Mouse (Mus musculus) c-Kit-positive CD71-negative TER-119-negative erythroid progenitor cells, embryonic 14.5 days (primary cell): Measurements from ENCODE around the gene Ncam1.

Source experiments
- DNase-seq: peaks from one replicate; pipeline ENCODE4 v3.0.0-alpha.2; 2013; ENCODE audit warnings: low read depth

Gene Ncam1

GRCm38 (mm10) chr9:49507829-49508585, 290.7 kb downstream of the Ncam1 start:
- DNase-seq = no peak

DNA sequence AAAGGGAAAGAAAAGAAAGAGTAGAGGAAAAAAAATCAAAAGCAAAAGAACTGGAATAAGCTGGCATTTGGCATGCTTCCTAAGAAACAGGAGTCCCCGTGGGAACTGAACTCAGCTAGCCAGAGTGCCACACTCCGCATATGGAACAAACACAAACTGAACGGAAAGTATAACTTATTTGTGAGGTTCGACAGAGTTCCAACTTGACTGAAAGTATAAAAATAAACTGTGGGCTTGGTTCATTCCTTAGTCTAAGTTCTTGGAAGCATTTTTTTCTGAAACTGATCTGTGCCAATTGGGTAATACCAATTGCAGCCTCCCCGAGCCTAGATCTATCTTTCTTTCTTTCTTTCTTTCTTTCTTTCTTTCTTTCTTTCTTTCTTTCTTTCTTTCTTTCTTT, 294.1 kb downstream of the Ncam1 start:
- no peak for DNase-seq

GRCm38 (mm10) chr9:49502245-49502644, 296.5 kb downstream of the Ncam1 start:
- DNase-seq = no peak

GRCm38 (mm10) chr9:49499878-49500277, 298.8 kb downstream of the Ncam1 start:
- DNase-seq = no peak

GRCm38 (mm10) chr9:49493979-49494649, 304.6 kb downstream of the Ncam1 start:
- peak; percentile 45 for DNase-seq

GRCm38 (mm10) chr9:49490609-49491008, 308.1 kb downstream of the Ncam1 start:
- no peak for DNase-seq

- DNase-seq = peak; percentile 64
Observed at GRCm38 (mm10) chr9:49488912-49489895, 309.5 kb downstream of the Ncam1 start.

DNA sequence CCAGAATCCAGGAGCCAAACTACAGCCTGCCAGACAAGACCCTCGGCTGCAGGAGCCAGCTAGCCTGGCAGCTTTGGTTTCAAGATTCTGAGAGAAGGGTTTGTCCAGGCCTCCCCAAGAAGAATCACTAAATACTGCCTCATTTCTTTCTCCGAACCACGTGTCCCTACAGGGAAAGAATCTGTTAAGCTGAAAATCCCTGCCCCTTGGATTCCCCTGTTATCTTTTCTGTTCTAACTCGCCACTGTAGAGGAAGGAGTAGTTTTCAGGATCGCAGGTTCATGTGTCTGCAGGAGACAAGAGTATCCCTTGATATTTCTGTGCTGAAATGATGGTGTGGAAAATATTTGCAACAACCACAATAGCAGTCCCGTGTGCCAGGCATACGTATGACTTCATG, 310.5 kb downstream of the Ncam1 start:
- DNase-seq = no peak

DNA sequence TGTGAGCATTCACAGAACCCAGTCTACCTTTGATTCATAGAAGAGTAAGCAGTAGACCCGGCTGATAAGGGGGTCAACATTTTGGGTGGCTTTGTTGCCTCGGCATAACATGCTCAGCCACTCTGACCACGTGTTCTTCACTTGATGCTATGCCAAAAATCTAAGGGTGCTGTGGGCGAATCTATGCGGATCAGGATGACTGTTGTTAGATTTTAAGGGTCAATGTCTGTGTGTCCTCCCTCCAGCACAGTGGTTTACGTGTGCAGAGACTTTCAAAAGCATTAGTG, 311.1 kb downstream of the Ncam1 start:
- no peak for DNase-seq

DNA sequence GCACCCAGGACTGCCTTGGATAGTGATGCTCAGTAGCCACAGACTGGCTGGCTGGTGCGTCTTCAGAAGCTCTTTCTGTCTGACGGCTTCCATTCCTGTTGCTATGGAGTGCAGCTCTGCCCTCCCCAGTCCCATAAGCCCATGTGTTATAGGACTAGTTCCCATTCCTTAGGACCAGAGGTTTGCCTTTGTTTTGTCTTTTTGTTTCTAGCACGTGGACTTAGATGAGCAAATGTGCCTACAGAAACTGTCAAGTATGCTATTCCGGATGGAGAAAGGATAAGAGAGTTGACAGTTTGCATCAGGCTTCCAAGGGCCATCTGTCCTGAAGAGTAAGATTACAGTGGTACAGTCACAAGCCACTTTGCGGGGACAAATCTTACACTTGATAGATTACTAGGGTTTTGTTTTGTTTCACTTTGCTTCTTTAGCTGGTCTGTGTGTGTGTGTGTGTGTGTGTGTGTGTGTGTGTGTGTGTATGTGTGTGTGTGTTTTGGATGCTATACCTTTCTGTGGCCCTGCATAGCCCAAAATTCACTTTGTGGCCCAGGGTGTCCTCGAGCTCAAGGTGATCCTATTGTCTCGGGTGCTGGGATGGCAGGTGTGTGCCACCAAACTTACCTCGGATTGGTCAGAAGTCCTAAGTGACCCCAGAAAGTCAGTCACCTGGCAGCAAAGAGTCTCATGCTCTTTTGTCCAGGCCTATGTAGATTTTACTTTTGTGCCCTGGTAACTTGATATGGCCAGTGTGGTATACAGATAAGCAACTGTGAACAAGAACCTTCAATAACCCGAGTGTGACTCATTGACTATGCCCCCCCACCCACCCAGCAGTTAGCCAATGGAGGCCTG, 311.7 kb downstream of the Ncam1 start:
- no peak for DNase-seq

DNA sequence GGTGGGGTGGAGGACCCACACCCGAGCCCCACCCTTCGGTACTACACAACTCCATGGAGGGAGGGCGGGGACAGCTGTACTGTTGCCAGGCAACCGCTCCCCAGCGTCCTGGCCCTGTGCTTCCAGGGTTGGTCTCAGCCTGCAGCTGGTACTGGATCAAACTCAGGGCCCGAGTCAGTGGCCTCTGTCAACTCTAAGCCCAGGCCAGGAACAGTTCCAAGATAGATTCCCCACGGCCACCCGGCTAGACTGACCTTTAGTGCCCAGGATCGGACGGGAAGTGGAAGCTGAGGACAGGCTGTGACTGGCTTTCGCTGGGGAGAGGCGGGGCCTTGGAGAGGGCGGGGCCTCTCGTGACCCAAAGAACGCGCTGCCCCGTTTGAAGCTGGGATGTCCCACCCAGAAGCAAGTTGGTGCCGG, 312.8 kb downstream of the Ncam1 start, which contains the start of gene Ttc12:
Ttc12 (minus strand) TSS at position 334 of the 420 bp plus-strand sequence.
- peak; percentile 62 for DNase-seq

DNA sequence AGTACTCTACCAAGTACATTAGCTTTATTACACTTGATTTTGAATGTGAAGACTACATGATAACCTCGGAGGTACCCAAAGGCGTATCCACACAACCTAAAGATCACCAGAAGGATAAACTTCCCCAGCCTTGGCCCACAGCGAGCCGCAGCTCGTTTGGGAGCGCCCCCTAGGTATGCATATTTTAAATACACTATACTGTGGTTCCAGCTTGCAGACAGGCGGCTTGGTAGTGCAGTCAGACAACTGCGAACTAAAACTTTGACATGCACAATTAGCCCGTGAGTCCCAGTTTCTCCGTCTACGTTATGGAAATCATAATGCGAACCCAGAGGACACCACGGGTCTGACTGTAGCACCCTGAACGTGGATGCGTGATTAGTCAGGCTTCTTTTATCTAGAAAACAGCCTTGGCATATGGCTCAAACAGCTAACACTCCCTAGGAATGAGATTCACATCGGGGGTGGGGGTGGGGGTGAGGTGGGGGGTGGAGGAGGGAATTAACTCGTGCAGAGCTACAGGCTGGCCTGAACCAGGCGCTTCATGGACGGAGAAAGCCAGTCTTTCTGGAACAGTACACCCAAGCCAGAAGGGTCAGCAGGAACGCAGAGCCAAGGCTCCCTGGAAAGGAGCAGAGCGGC, 313.4 kb downstream of the Ncam1 start:
- DNase-seq = no peak

DNA sequence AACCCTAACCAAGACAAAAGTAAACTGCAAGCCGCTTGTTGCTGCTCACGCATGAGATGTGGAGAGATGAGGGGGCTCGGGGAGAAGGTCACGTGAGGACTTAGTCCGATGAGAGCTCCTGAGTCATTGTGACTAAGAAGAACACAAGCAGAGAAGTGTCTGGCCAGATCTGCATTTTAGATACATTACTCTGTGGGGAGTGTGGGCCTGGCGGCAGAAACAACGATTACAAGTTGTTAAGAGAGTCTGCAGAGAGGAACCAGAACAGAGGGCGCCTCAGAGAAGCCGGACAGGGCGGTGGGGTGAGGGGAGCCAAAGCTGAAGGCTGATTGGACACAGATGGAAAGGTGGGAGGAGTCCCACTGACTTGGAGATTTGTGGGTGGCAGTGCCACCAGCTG, 315.4 kb downstream of the Ncam1 start:
- DNase-seq = no peak

- no peak for DNase-seq
Observed at GRCm38 (mm10) chr9:49472126-49472525, 326.6 kb downstream of the Ncam1 start.

DNA sequence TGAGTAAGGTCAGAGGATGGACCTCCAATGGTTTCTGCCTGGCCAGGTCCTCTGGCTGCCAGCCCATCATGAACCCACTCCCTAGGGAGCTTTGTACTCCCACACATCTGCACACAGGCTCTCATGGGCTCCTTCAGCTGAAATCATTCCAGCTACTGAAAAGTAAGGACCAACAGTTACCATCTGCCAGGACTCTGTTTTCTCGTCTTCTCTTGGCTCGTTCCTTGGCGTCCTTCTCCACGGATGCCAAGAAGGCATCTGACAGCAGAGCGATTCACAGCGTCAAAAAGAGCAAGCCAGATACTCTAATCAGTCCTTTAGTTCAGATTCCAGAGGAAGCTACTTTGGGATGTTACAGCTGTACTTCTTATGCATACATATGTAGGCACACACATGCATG, 327.8 kb downstream of the Ncam1 start:
- DNase-seq = no peak

DNA sequence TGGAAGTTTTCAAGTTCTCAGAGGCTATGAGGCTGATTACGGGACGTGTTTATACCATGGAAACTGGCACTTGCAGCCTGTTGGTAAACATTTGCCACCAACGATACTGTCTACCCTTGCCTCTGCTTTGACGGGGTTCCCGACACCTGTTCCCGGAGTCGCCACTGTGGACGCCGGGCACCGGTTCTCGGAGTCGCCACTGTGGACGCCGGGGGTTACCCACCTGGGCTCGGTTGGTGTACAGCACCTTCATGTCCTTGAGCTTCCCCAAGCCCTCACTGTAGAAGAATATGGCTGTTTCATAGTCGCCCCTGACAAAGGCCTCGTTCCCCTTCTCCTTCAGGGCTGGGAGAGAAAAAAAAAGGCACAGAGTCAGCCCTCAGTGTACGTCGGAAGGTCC, 328.7 kb downstream of the Ncam1 start:
- no peak for DNase-seq

DNA sequence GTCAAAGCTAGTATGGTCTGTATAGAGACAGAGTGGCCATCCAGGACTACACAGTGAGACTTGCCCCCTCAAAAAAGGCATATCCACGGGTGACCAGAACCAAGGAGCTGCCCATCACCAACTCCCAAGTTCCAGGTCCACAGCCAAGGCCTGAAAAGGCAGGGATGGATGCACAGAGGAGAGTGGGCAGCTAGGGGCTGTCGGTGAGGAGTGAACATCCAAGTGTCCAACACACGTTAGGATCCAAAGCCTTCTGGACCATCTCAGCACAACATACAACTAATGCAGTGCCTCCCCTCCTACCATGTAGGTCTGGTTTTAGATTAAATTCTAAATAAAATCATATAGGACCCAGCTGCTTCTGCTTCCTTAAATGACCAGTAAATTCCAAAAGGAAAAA, 342.6 kb downstream of the Ncam1 start:
- no peak for DNase-seq

DNA sequence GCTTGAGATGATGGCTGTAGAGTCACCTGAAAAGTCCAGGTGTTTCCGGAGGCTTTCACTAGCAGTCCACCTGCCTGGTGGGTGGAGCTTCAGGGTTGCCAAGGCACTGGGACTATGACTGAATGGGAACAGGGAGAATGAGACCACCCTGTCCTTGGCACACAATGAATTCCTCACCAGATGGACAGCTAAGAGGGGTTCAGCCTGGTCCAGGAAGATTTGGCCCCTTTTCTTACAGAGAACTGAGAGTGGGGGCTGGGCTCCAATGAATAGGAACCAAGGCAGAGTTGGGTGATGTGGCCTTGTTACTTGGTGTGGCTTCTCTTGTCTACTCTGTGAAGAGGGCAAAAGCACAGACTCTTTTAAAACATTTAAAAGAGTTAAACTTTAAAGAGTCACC, 346.3 kb downstream of the Ncam1 start:
- DNase-seq = no peak
